Mouse (Mus musculus) liver, embryonic 14.5 days (tissue): Measurements from ENCODE around the gene Ghdc. TPM values are rescaled to one million over a fixed set of nuclear protein-coding genes. Genes with fewer than 3 reads are reported as not detected.

Experiments
- ATAC-seq: fragments of 200-750 bp; cut with Nextera tagmentation; 2 replicates; pipeline ENCODE4 v1.8.0; 2017; ENCODE audit warnings: moderate number of reproducible peaks, mild to moderate bottlenecking, moderate library complexity; ENCODE audit not compliant: insufficient read depth
- DNase-seq, 3 experiments: peaks; one replicate each; pipeline ENCODE4 v3.0.0-alpha.2; 2012 to 2013; ENCODE audit warnings: low read depth in 3 of 3, low spot score in 3 of 3
- H3K27ac ChIP-seq: fragments of 300-500 bp; sonication (generic); 2 replicates; pipeline ENCODE4 v1.5.1; 2014; ENCODE audit warnings: moderate library complexity, mild to moderate bottlenecking, control low read depth, inconsistent platforms
- H3K27me3 ChIP-seq: fragments of 300-500 bp; sonication (generic); 2 replicates; pipeline ENCODE4 v1.6.1; 2014; ENCODE audit warnings: mild to moderate bottlenecking, low read length, moderate library complexity; ENCODE audit not compliant: control insufficient read depth, insufficient read depth
- H3K36me3 ChIP-seq: fragments of 300-500 bp; sonication (generic); replicated peaks from 2 replicates; pipeline ENCODE4 v1.6.1; 2014; ENCODE audit warnings: low read depth; ENCODE audit not compliant: control insufficient read depth, insufficient read depth
- H3K4me1 ChIP-seq, 2 experiments: fragments of 200-500 bp in 1 of 2; fragments of 300-500 bp in 1 of 2; sonication (generic) in 1 of 2; replicated peaks; 2 replicates each; pipeline ENCODE4 v1.6.1; 2012 to 2014; ENCODE audit warnings: antibody characterized with exemption in 1 of 2, inconsistent platforms in 1 of 2, low read length in 1 of 2; ENCODE audit not compliant: control insufficient read depth in 2 of 2, insufficient read depth in 2 of 2
- H3K4me2 ChIP-seq: fragments of 300-500 bp; sonication (generic); 2 replicates; pipeline ENCODE4 v1.6.1; 2014; ENCODE audit warnings: low read depth, mild to moderate bottlenecking, control low read depth, moderate library complexity
- H3K4me3 ChIP-seq, 2 experiments: fragments of 200-500 bp in 1 of 2; fragments of 300-500 bp in 1 of 2; sonication (generic) in 1 of 2; 2 replicates each; pipeline ENCODE4 v1.5.1; 2012 to 2014; ENCODE audit warnings: low read depth in 2 of 2, low read length in 2 of 2, mild to moderate bottlenecking in 2 of 2, control low read depth in 1 of 2, inconsistent platforms in 1 of 2, moderate library complexity in 1 of 2; ENCODE audit not compliant: insufficient read depth in 1 of 2
- H3K9ac ChIP-seq: fragments of 300-500 bp; sonication (generic); replicated peaks from 2 replicates; pipeline ENCODE4 v1.6.1; 2014; ENCODE audit warnings: mild to moderate bottlenecking, control low read depth, moderate library complexity
- H3K9me3 ChIP-seq: fragments of 300-500 bp; sonication (generic); 2 replicates; pipeline ENCODE4 v1.6.1; 2016; ENCODE audit warnings: low read length, mixed read lengths; ENCODE audit not compliant: control insufficient read depth
- CTCF ChIP-seq: IDR thresholded peaks from 2 replicates; pipeline ENCODE4 v1.5.1; 2016; ENCODE audit warnings: antibody characterized with exemption, low read depth, control low read depth
- EP300 ChIP-seq: IDR thresholded peaks from 2 replicates; pipeline ENCODE4 v1.6.1; 2016; ENCODE audit warnings: antibody characterized with exemption, low read depth
- WGBS: fragments of 180-500 bp; shearing (Covaris S2); extraction: QIAGEN DNeasy Blood & Tissue Kit; methylation state at CpG from one replicate; pipeline ENCODE4 v1.1.7; 2014; ENCODE audit not compliant: insufficient replicate concordance; 5-methylcytosine and 5-hydroxymethylcytosine counted together
- polyA plus RNA-seq, 2 experiments: library from polyadenylated mRNA; depleted of rRNA in 1 of 2; stranded (reverse) in 1 of 2; unstranded in 1 of 2; fragments of >200 nt; fragmentation: Nextera tagmentation in 1 of 2; extraction: Ambion mirVana in 1 of 2; gene quantifications; 2 replicates each; pipeline versions ENCODE4 v1.2.1 to v1.2.3; 2012 to 2014

Ghdc gene
- polyA plus RNA-seq, 2 experiments, result 0.76 to 2.3 TPM

GRCm38 (mm10) chr11:100757566-100757965 is 13.2 kb downstream of the Ghdc start:
- H3K27ac ChIP-seq, result no peak overlapping the region
- no peak for TF ChIP-seq EP300
- TF ChIP-seq CTCF, result no peak

DNA sequence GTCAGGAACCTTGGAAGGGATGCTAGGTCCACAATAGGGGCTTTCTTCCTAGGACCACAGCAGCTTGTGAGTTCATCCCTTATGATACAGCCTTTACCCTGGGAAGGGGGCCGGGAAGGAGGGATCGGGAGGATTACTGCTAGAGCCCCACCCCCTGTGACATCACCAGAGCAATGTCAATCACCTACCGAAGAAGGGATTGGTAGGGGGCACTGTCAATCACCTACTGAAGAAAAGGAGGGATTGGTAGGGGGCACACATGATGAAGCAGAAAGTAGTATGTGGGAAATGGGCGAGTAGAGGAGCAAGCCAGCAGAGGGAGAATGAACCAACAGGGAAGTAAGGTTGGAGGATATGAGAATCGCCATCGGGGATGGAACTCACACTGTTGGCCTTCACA is 14.3 kb downstream of the Ghdc start:
- Histone ChIP-seq H3K27ac (no peak overlapping the region), H3K9me3 (no peaks in the 10 kb centered on the region), H3K4me2 (no peak overlapping the region), H3K27me3 (peaks cover 34% of the 10 kb centered on the region), H3K4me3 (no peak overlapping the region), H3K36me3 (no peaks in the 10 kb centered on the region), H3K4me1 (peaks cover 0 to 4% of the 10 kb centered on the region in 2 experiments; a peak in 3 of 4 replicates), H3K9ac (no peak overlapping the region)
- 48% methylated on average over 6 of the region's 6 CpGs for WGBS
- no peak for ATAC-seq
- TF ChIP-seq CTCF, result no peak
- no peak for DNase-seq

More at GRCm38 (mm10) chr11:100757566-100757965, 13.2 kb downstream of the Ghdc start:
- Histone ChIP-seq H3K9ac (no peak overlapping the region), H3K4me3 (no peak overlapping the region), H3K36me3 (no peaks in the 10 kb centered on the region), H3K9me3 (no peaks in the 10 kb centered on the region), H3K4me2 (no peak overlapping the region), H3K27me3 (peaks cover 34% of the 10 kb centered on the region), H3K4me1 (peaks cover 0 to 4% of the 10 kb centered on the region in 2 experiments; a peak in 3 of 4 replicates)
- ATAC-seq (no peak), DNase-seq (no peak)
- 58% methylated on average over 12 of the region's 12 CpGs for WGBS

GRCm38 (mm10) chr11:100754693-100755057 is 16.1 kb downstream of the Ghdc start:
- TF ChIP-seq EP300 (no peak), CTCF (no peak)
- Histone ChIP-seq H3K9ac (no peak overlapping the region), H3K9me3 (no peaks in the 10 kb centered on the region), H3K4me3 (no peak overlapping the region), H3K4me1 (peaks cover 0 to 1% of the 10 kb centered on the region in 2 experiments; a peak in 3 of 4 replicates), H3K27ac (no peak overlapping the region), H3K36me3 (no peaks in the 10 kb centered on the region), H3K4me2 (no peak overlapping the region), H3K27me3 (peaks cover 29% of the 10 kb centered on the region)
- DNase-seq, result no peak
- no peak for ATAC-seq
- 72% methylated on average over 3 of the region's 3 CpGs for WGBS

GRCm38 (mm10) chr11:100754021-100754692 is 16.6 kb downstream of the Ghdc start:
- no peak overlapping the region for H3K27ac ChIP-seq
- no peak overlapping the region for H3K4me3 ChIP-seq
- 66% methylated on average over 12 of the region's 12 CpGs for WGBS
- DNase-seq (no peak), ATAC-seq (no peak)
- no peak overlapping the region for H3K4me2 ChIP-seq
- peaks cover 29% of the 10 kb centered on the region for H3K27me3 ChIP-seq
- H3K9ac ChIP-seq, result no peak overlapping the region
- H3K9me3 ChIP-seq, result no peaks in the 10 kb centered on the region
- no peaks in the 10 kb centered on the region; a peak in 1 of 4 replicates for H3K4me1 ChIP-seq
- TF ChIP-seq EP300 (no peak), CTCF (no peak)
- no peaks in the 10 kb centered on the region for H3K36me3 ChIP-seq

GRCm38 (mm10) chr11:100752294-100752693 is 18.5 kb downstream of the Ghdc start:
- Histone ChIP-seq H3K27ac (no peak overlapping the region), H3K4me2 (no peak overlapping the region), H3K27me3 (peaks cover 17% of the 10 kb centered on the region), H3K36me3 (no peaks in the 10 kb centered on the region), H3K9ac (no peak overlapping the region), H3K4me1 (0 out of 4 replicates have a peak, but pooled peaks cover 0 to 3% of the 10 kb centered on the region in 2 experiments), H3K9me3 (no peaks in the 10 kb centered on the region), H3K4me3 (no peak overlapping the region)
- TF ChIP-seq EP300 (no peak), CTCF (no peak)
- ATAC-seq (no peak), DNase-seq (no peak)
- WGBS, result 45% methylated on average over 10 of the region's 10 CpGs
